Mouse (Mus musculus) cerebellum, postnatal 14 days (tissue): Measurements from ENCODE around the gene Rtkn2.

Experiments
- DNase-seq, 2 experiments: peaks; one replicate each; pipeline ENCODE4 v3.0.0; 2021; ENCODE audit warnings: mixed read lengths in 2 of 2

Rtkn2 gene

GRCm38 (mm10) chr10:68043973-68044372, 64.6 kb downstream of the Rtkn2 start:
- no peak for DNase-seq

- DNase-seq, result no peak
Observed at GRCm38 (mm10) chr10:68044864-68045263, 65.5 kb downstream of the Rtkn2 start.

GRCm38 (mm10) chr10:68048641-68049305, 69.4 kb downstream of the Rtkn2 start:
- DNase-seq, result no peak

GRCm38 (mm10) chr10:68050882-68051281, 71.5 kb downstream of the Rtkn2 start:
- no peak for DNase-seq

GRCm38 (mm10) chr10:68051316-68051933, 72.1 kb downstream of the Rtkn2 start:
- DNase-seq, result no peak

- no peak for DNase-seq
Observed at GRCm38 (mm10) chr10:68052307-68052706, 72.9 kb downstream of the Rtkn2 start.

- no peak for DNase-seq
Observed at GRCm38 (mm10) chr10:68054131-68054530, 74.8 kb downstream of the Rtkn2 start.

- no peak for DNase-seq
Observed at GRCm38 (mm10) chr10:68054706-68055105, 75.3 kb downstream of the Rtkn2 start.

- no peak for DNase-seq
Observed at GRCm38 (mm10) chr10:68057841-68058240, 78.5 kb downstream of the Rtkn2 start.

- peak in 1 of 2 experiments; percentile 13 for DNase-seq
Observed at GRCm38 (mm10) chr10:68058378-68058777, 79.0 kb downstream of the Rtkn2 start.

GRCm38 (mm10) chr10:68060590-68061248, 81.3 kb downstream of the Rtkn2 start:
- peak; percentile 9 for DNase-seq

GRCm38 (mm10) chr10:68061249-68061615, 81.9 kb downstream of the Rtkn2 start:
- DNase-seq, result no peak

- DNase-seq, result no peak
Observed at GRCm38 (mm10) chr10:68063806-68064545, 84.6 kb downstream of the Rtkn2 start.

GRCm38 (mm10) chr10:68064571-68064970, 85.2 kb downstream of the Rtkn2 start:
- peak in 1 of 2 experiments; percentile 21 for DNase-seq

- DNase-seq, result no peak
Observed at GRCm38 (mm10) chr10:68066173-68066572, 86.8 kb downstream of the Rtkn2 start.

GRCm38 (mm10) chr10:68067961-68068360, 88.6 kb downstream of the Rtkn2 start:
- no peak for DNase-seq

GRCm38 (mm10) chr10:68068426-68068825, 89.1 kb downstream of the Rtkn2 start:
- DNase-seq, result no peak

- no peak for DNase-seq
Observed at GRCm38 (mm10) chr10:68071041-68071440, 91.7 kb downstream of the Rtkn2 start.

GRCm38 (mm10) chr10:68072626-68073025, 93.3 kb downstream of the Rtkn2 start:
- no peak for DNase-seq

- DNase-seq, result no peak
Observed at GRCm38 (mm10) chr10:68074291-68074690, 94.9 kb downstream of the Rtkn2 start.

- no peak for DNase-seq
Observed at GRCm38 (mm10) chr10:68075181-68075580, 95.8 kb downstream of the Rtkn2 start.

- no peak for DNase-seq
Observed at GRCm38 (mm10) chr10:68078708-68079107, 99.3 kb downstream of the Rtkn2 start.

GRCm38 (mm10) chr10:68079910-68080670, 100.7 kb downstream of the Rtkn2 start:
- DNase-seq, result no peak
